Mouse (Mus musculus): ENCODE results near the gene Gdf10. TPM values are rescaled to one million over a fixed set of nuclear protein-coding genes. Genes with fewer than 3 reads are reported as not detected.
A peak's percentile ranks its signal among the peaks of the same experiment; 100 is the strongest.

Gdf10 gene
- polyA plus RNA-seq, 1 experiment: 12.3 TPM

DNA sequence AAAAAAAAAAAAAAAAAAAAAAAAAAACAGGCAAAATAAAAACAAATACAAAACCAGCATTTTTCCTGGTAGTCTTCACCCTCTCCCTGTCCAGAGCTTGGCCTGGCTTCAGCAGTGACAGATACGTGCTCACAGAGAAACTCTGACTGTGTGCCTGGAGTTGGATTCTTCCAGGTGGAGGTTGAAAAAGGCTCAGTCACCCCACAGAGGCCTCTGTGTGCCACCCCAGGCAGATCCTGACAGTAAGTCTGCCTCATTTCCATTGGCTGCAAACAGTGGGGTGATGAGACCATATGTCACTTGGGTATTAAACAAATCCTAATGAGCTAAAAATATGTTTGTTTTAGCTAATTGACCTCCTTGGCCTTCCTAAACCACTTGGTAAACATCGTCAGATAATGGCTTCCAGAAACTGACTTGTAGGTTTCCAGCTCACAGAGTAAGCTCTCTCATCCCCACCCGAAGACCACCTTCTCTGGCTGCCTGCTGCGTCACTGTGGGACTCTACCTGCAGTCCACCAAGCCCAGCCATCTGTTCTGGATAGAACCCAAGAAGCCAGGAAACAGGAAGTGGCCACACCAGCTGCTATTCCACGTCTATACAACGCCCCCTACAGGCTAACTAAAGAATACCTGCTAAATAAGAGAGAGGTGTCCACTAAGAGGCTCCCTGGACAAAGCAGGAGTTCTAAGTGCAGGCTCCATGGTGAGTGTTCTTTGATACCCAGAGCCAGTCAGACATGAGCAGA is 29.0 kb downstream of the Gdf10 start:
- Histone ChIP-seq H3K4me3 (ENCODE audit: extremely low read depth, insufficient read depth, insufficient read length) (no peak overlapping the region), H3K4me1 (ENCODE audit: control insufficient read depth, insufficient read depth, insufficient read length) (no peaks in the 10 kb centered on the region), H3K27me3 (ENCODE audit: control insufficient read depth, insufficient read depth, low read length) (no peaks in the 10 kb centered on the region), H3K36me3 (ENCODE audit: control insufficient read depth, insufficient read depth, low read length) (no peaks in the 10 kb centered on the region), H3K27ac (ENCODE audit: insufficient read depth, low read length) (no peak overlapping the region)
- no peak for DNase-seq (ENCODE audit: low read depth in 1 of 2, low spot score in 2 of 2)
- WGBS: 50% methylated on average over 6 of the region's 6 CpGs
- TF ChIP-seq CTCF (IDR thresholded peaks at IDR 0.05; ENCODE audit: extremely low read depth, insufficient read depth, insufficient read length, insufficient replicate concordance): no peak
- TF ChIP-seq POLR2A (IDR thresholded peaks at IDR 0.05; ENCODE audit: low read depth, low read length): no peak

DNA sequence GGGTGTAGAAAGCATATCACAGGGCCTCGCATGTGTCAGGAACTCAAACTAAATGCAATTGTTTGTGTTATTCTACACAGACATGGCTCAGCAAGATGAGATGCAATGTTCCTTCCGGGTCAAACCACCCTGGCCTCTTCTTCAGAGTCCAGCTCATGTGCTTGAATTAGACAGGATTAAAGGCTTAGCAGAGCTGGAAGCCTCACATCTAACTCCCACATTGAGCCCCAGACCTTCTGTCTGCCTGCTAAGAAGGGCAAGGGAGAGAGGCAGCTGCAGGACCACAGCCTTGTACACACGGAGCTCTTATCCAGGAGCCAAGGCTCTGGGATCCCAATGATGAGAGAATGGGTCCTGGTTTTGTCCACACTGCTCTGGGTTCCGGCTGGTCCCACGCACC is 30.4 kb downstream of the Gdf10 start, which contains the start of gene Rbp3:
Rbp3 (plus strand) TSS at position 243 of the 400 bp plus-strand sequence.
- TF ChIP-seq POLR2A (IDR thresholded peaks at IDR 0.05; ENCODE audit: low read depth, low read length) (no peak), CTCF (IDR thresholded peaks at IDR 0.05; ENCODE audit: extremely low read depth, insufficient read depth, insufficient read length, insufficient replicate concordance) (no peak)
- no peaks in the 10 kb centered on the region for H3K4me1 ChIP-seq (ENCODE audit: control insufficient read depth, insufficient read depth, insufficient read length)
- H3K4me3 ChIP-seq (ENCODE audit: extremely low read depth, insufficient read depth, insufficient read length): no peak within 1 kb of the TSS
- no peaks in the 10 kb centered on the region for H3K27me3 ChIP-seq (ENCODE audit: control insufficient read depth, insufficient read depth, low read length)
- H3K27ac ChIP-seq (ENCODE audit: insufficient read depth, low read length): no peak within 1 kb of the TSS
- WGBS: 85% methylated on average over 5 of the region's 5 CpGs
- no peaks in the 10 kb centered on the region for H3K36me3 ChIP-seq (ENCODE audit: control insufficient read depth, insufficient read depth, low read length)
- DNase-seq (ENCODE audit: low read depth in 1 of 2, low spot score in 2 of 2): no peak

DNA sequence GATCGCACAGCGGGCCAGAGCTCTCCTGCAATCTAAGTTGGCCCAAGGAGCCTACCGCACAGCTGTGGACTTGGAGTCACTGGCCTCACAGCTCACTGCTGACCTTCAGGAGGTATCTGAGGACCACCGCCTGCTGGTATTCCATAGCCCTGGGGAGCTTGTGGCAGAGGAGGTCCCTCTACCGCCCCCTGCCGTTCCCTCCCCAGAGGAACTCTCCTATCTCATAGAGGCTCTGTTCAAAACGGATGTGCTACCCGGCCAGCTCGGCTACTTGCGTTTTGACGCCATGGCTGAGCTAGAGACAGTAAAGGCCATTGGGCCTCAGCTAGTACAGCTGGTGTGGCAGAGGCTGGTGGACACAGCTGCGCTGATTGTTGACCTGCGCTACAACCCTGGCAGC is 32.7 kb downstream of the Gdf10 start:
- Histone ChIP-seq H3K27me3 (ENCODE audit: control insufficient read depth, insufficient read depth, low read length) (no peaks in the 10 kb centered on the region), H3K4me1 (ENCODE audit: control insufficient read depth, insufficient read depth, insufficient read length) (no peaks in the 10 kb centered on the region), H3K36me3 (ENCODE audit: control insufficient read depth, insufficient read depth, low read length) (no peaks in the 10 kb centered on the region), H3K4me3 (ENCODE audit: extremely low read depth, insufficient read depth, insufficient read length) (no peak overlapping the region), H3K27ac (ENCODE audit: insufficient read depth, low read length) (no peak overlapping the region)
- TF ChIP-seq POLR2A (IDR thresholded peaks at IDR 0.05; ENCODE audit: low read depth, low read length) (no peak), CTCF (IDR thresholded peaks at IDR 0.05; ENCODE audit: extremely low read depth, insufficient read depth, insufficient read length, insufficient replicate concordance) (no peak)
- 80% methylated on average over 13 of the region's 13 CpGs for WGBS
- DNase-seq (ENCODE audit: low read depth in 1 of 2, low spot score in 2 of 2): no peak

DNA sequence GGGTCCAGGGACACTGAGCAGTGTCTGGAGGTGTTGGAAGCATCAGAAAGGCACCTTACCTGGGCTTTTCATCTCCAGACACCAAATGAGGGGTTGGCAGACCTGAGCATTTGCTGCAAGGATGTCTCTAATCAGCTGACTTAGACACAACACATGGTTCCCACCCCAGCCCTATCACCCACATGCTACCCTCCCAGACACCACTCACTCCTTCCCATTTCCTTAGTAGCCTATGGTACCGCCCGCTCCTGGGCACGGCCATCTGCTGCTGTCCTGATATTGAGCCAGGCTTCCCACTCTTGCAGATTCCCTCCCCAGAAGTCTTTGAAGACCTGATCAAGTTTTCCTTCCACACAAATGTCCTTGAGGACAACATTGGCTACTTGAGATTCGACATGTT is 34.8 kb downstream of the Gdf10 start:
- no peak for DNase-seq (ENCODE audit: low read depth in 1 of 2, low spot score in 2 of 2)
- no peaks in the 10 kb centered on the region for H3K27me3 ChIP-seq (ENCODE audit: control insufficient read depth, insufficient read depth, low read length)
- 88% methylated on average over 4 of the region's 4 CpGs for WGBS
- H3K4me3 ChIP-seq (ENCODE audit: extremely low read depth, insufficient read depth, insufficient read length): no peak overlapping the region
- H3K4me1 ChIP-seq (ENCODE audit: control insufficient read depth, insufficient read depth, insufficient read length): no peaks in the 10 kb centered on the region
- H3K36me3 ChIP-seq (ENCODE audit: control insufficient read depth, insufficient read depth, low read length): no peaks in the 10 kb centered on the region
- TF ChIP-seq POLR2A (IDR thresholded peaks at IDR 0.05; ENCODE audit: low read depth, low read length): no peak
- no peak overlapping the region for H3K27ac ChIP-seq (ENCODE audit: insufficient read depth, low read length)

DNA sequence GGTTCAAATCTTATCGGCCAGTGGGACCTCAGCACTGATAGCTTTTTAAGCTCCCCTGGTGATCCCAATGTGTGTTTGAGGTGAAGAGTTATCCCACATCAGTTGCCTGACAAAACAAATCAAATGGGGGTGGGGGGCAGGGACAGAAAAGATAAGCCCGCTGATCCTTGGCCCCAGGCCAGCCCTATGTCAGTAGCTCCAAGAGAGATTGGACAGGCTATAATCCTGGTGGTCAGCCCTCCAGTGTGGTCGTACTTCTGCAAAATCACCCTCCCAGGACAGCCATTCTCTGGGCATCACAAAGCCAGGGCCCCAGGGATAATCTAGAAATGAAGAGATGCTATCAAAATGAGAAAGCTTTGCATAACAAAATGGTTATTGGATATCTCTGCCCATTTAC is 35.5 kb downstream of the Gdf10 start:
- 76% methylated on average over 3 of the region's 3 CpGs for WGBS
- Histone ChIP-seq H3K4me1 (ENCODE audit: control insufficient read depth, insufficient read depth, insufficient read length) (no peaks in the 10 kb centered on the region), H3K36me3 (ENCODE audit: control insufficient read depth, insufficient read depth, low read length) (no peaks in the 10 kb centered on the region), H3K4me3 (ENCODE audit: extremely low read depth, insufficient read depth, insufficient read length) (no peak overlapping the region), H3K27me3 (ENCODE audit: control insufficient read depth, insufficient read depth, low read length) (no peaks in the 10 kb centered on the region), H3K27ac (ENCODE audit: insufficient read depth, low read length) (no peak overlapping the region)
- TF ChIP-seq POLR2A (IDR thresholded peaks at IDR 0.05; ENCODE audit: low read depth, low read length): no peak
- TF ChIP-seq CTCF (IDR thresholded peaks at IDR 0.05; ENCODE audit: extremely low read depth, insufficient read depth, insufficient read length, insufficient replicate concordance): no peak
- DNase-seq (ENCODE audit: low read depth in 1 of 2, low spot score in 2 of 2): no peak

DNA sequence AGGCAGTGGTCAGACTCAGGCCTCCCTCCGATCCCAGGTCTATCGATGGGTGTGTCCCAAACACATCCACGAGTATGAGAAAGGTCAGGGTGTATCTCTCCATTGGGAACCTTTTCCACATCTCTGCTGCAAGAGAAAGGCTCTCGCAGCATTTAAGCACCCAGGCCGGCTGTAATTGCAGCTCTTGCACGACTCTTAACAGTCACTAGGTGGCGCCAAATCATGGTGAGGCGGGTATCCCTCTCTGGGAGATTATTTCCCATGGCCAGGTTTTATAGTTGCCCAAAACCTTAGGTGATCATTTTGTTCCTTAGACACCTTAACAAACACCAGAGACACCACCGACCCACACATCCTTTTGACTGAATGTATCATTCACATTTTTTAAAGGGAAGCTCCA is 36.0 kb downstream of the Gdf10 start:
- WGBS: 15% methylated on average over 9 of the region's 9 CpGs
- Histone ChIP-seq H3K4me3 (ENCODE audit: extremely low read depth, insufficient read depth, insufficient read length) (no peak overlapping the region), H3K27ac (ENCODE audit: insufficient read depth, low read length) (no peak overlapping the region), H3K4me1 (ENCODE audit: control insufficient read depth, insufficient read depth, insufficient read length) (no peaks in the 10 kb centered on the region), H3K27me3 (ENCODE audit: control insufficient read depth, insufficient read depth, low read length) (no peaks in the 10 kb centered on the region), H3K36me3 (ENCODE audit: control insufficient read depth, insufficient read depth, low read length) (no peaks in the 10 kb centered on the region)
- TF ChIP-seq CTCF (IDR thresholded peaks at IDR 0.05; ENCODE audit: extremely low read depth, insufficient read depth, insufficient read length, insufficient replicate concordance): peak; percentile 10; the same call in 1 of the 2 replicates
- no peak for TF ChIP-seq POLR2A (IDR thresholded peaks at IDR 0.05; ENCODE audit: low read depth, low read length)
- no peak for DNase-seq (ENCODE audit: low read depth in 1 of 2, low spot score in 2 of 2)

DNA sequence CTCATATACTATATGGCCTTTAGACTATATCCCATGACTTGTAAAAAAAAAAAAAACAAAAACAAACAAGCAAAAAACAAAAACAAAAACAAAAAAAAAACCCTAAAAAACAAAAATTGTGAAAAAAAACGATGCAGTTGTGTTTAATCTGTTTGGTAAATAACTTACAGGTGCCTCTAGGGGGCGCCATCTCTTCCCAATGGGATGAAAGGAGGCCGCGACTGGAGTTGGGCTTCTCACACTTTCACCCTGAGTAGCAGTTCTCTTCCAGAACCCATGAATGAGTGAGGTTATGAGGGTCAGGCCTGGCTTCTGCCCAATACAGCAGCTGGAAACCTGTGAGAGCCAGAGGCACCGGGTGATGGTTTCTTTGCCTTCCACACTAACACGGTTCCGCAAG is 42.3 kb downstream of the Gdf10 start:
- no peaks in the 10 kb centered on the region for H3K4me1 ChIP-seq (ENCODE audit: control insufficient read depth, insufficient read depth, insufficient read length)

More for the DNA sequence above, 42.3 kb downstream of the Gdf10 start:
- DNase-seq (ENCODE audit: low read depth in 1 of 2, low spot score in 2 of 2): no peak
- H3K27ac ChIP-seq (ENCODE audit: insufficient read depth, low read length): no peak overlapping the region
- no peak for TF ChIP-seq POLR2A (IDR thresholded peaks at IDR 0.05; ENCODE audit: low read depth, low read length)
- TF ChIP-seq CTCF (IDR thresholded peaks at IDR 0.05; ENCODE audit: extremely low read depth, insufficient read depth, insufficient read length, insufficient replicate concordance): no peak
- H3K36me3 ChIP-seq (ENCODE audit: control insufficient read depth, insufficient read depth, low read length): no peaks in the 10 kb centered on the region
- no peak overlapping the region for H3K4me3 ChIP-seq (ENCODE audit: extremely low read depth, insufficient read depth, insufficient read length)
- 68% methylated on average over 7 of the region's 7 CpGs for WGBS
- no peaks in the 10 kb centered on the region for H3K27me3 ChIP-seq (ENCODE audit: control insufficient read depth, insufficient read depth, low read length)

All from spleen, adult 2 months (tissue).